8 mouse cellular contexts compared by ENCODE assay signal in genomic region chrX:101085920-101086319, GRCm38 (mm10). TPM values are rescaled to one million over a fixed set of nuclear protein-coding genes. Genes with fewer than 3 reads are reported as not detected.
DNase-seq lines count a peak whose midpoint lies in the region; ATAC-seq and TF ChIP-seq lines count a peak whose summit lies in the region.
"Had no signal": no experiment of that assay in that cellular context is flagged by ENCODE, and none has a peak within 500 bp of the region (broad histone marks: within the 10 kb centered on the region; RNA-seq: fewer than 3 reads in every experiment).

Gene Slc7a3 (minus strand): TSS chrX:101086020.

- no peak for TF ChIP-seq EP300 in lung, postnatal 0 days (IDR thresholded peaks at IDR 0.05)

- H3K9me3 ChIP-seq in lung, postnatal 0 days (ENCODE audit: low read length): no peaks in the 10 kb centered on the region
- no peaks in the 10 kb centered on the region for H3K9me3 ChIP-seq in forebrain, embryonic 11.5 days (ENCODE audit: control insufficient read depth, low read length)
- H3K9me3 ChIP-seq in limb, embryonic 12.5 days: no peaks in the 10 kb centered on the region
- no peaks in the 10 kb centered on the region for H3K9me3 ChIP-seq in stomach, embryonic 14.5 days (ENCODE audit: control insufficient read depth, low read depth, low read length)

- 29% methylated on average over 11 of the region's 11 CpGs for WGBS in lung, postnatal 0 days
- 45% methylated on average over 11 of the region's 11 CpGs for WGBS in forebrain, embryonic 11.5 days
- WGBS in limb, embryonic 12.5 days: 37% methylated on average over 11 of the region's 11 CpGs
- WGBS in stomach, embryonic 14.5 days: 37% methylated on average over 11 of the region's 11 CpGs

- DNase-seq in lung, postnatal 0 days (ENCODE audit: low spot score): no peak
- DNase-seq in lung, postnatal 25 days (ENCODE audit: low spot score): no peak
- no peak for DNase-seq in forebrain, embryonic 11.5 days (ENCODE audit: low spot score)
- DNase-seq in urinary bladder, postnatal 10 days (ENCODE audit: low spot score): no peak
- no peak for DNase-seq in frontal cortex, postnatal 25 days (ENCODE audit: low spot score in 2 of 2)
- DNase-seq: adrenal gland, adult 2 months had no signal

- H3K4me1 ChIP-seq in lung, postnatal 0 days (ENCODE audit: insufficient read depth, low read depth, low read length): no peaks in the 10 kb centered on the region
- H3K4me1 ChIP-seq in forebrain, embryonic 11.5 days (replicated peaks; ENCODE audit: control insufficient read depth, insufficient read depth, low read length): no peaks in the 10 kb centered on the region
- H3K4me1 ChIP-seq in limb, embryonic 12.5 days (replicated peaks): no peaks in the 10 kb centered on the region
- H3K4me1 ChIP-seq in stomach, embryonic 14.5 days (ENCODE audit: control insufficient read depth, insufficient read depth, low read length): no peaks in the 10 kb centered on the region

- H3K9ac ChIP-seq in lung, postnatal 0 days (replicated peaks; ENCODE audit: low read depth): no peak within 1 kb of the TSS
- H3K9ac ChIP-seq in forebrain, embryonic 11.5 days (ENCODE audit: low read length): 0 out of 2 replicates have a peak within 1 kb of the TSS, but pooled peaks have one; percentile 7
- H3K9ac ChIP-seq in limb, embryonic 12.5 days (replicated peaks): peak within 1 kb of the TSS; percentile 12; the same call in 1 of the 2 replicates
- H3K9ac ChIP-seq in stomach, embryonic 14.5 days (replicated peaks; ENCODE audit: low read depth, low read length): no peak within 1 kb of the TSS

- ATAC-seq in lung, postnatal 0 days: no peak
- no peak for ATAC-seq in forebrain, embryonic 11.5 days (replicated peaks; ENCODE audit: low FRiP score)
- ATAC-seq in limb, embryonic 12.5 days (ENCODE audit: insufficient number of reproducible peaks, insufficient read depth, low FRiP score, low TSS enrichment, low read depth): no peak
- no peak for ATAC-seq in stomach, embryonic 14.5 days (ENCODE audit: insufficient number of reproducible peaks, insufficient read depth, low FRiP score, low read depth)

- no peaks in the 10 kb centered on the region for H3K27me3 ChIP-seq in lung, postnatal 0 days (replicated peaks; ENCODE audit: insufficient read depth, low read length)
- H3K27me3 ChIP-seq in forebrain, embryonic 11.5 days (ENCODE audit: control insufficient read depth, insufficient read depth, low read length): no peaks in the 10 kb centered on the region
- peaks cover 44% of the 10 kb centered on the region for H3K27me3 ChIP-seq in limb, embryonic 12.5 days
- no peaks in the 10 kb centered on the region for H3K27me3 ChIP-seq in stomach, embryonic 14.5 days (ENCODE audit: control insufficient read depth, insufficient read depth, low read length)

- peak within 1 kb of the TSS; percentile 30; the same call in 1 of the 2 replicates for H3K4me2 ChIP-seq in lung, postnatal 0 days (replicated peaks; ENCODE audit: low read depth, low read length)
- H3K4me2 ChIP-seq in forebrain, embryonic 11.5 days (ENCODE audit: low read depth, low read length, severe bottlenecking): peak within 1 kb of the TSS; percentile 52
- peak within 1 kb of the TSS; percentile 58 for H3K4me2 ChIP-seq in limb, embryonic 12.5 days
- H3K4me2 ChIP-seq in stomach, embryonic 14.5 days (replicated peaks; ENCODE audit: low read depth, low read length): peak within 1 kb of the TSS; percentile 43

- no peaks in the 10 kb centered on the region for H3K36me3 ChIP-seq in lung, postnatal 0 days (ENCODE audit: insufficient read depth, low read length)
- H3K36me3 ChIP-seq in forebrain, embryonic 11.5 days (ENCODE audit: control insufficient read depth, insufficient read depth, low read length): no peaks in the 10 kb centered on the region
- H3K36me3 ChIP-seq in limb, embryonic 12.5 days: no peaks in the 10 kb centered on the region
- H3K36me3 ChIP-seq in stomach, embryonic 14.5 days (ENCODE audit: control insufficient read depth, insufficient read depth, low read length): no peaks in the 10 kb centered on the region

- H3K27ac ChIP-seq in lung, postnatal 0 days (ENCODE audit: low read length): no peak within 1 kb of the TSS
- H3K27ac ChIP-seq in forebrain, embryonic 11.5 days (ENCODE audit: low read depth, low read length): no peak within 1 kb of the TSS
- no peak within 1 kb of the TSS for H3K27ac ChIP-seq in limb, embryonic 12.5 days
- no peak within 1 kb of the TSS for H3K27ac ChIP-seq in stomach, embryonic 14.5 days (ENCODE audit: low read length)

- TF ChIP-seq CTCF in lung, postnatal 0 days (IDR thresholded peaks at IDR 0.05): no peak

- H3K4me3 ChIP-seq in lung, postnatal 0 days (ENCODE audit: low read depth, low read length): 0 out of 2 replicates have a peak within 1 kb of the TSS, but pooled peaks have one; percentile 10
- H3K4me3 ChIP-seq in forebrain, embryonic 11.5 days (ENCODE audit: low read depth, low read length): peak within 1 kb of the TSS; percentile 24
- peak within 1 kb of the TSS; percentile 33 for H3K4me3 ChIP-seq in limb, embryonic 12.5 days (replicated peaks)
- peak within 1 kb of the TSS; percentile 24; the same call in 1 of the 2 replicates for H3K4me3 ChIP-seq in stomach, embryonic 14.5 days (ENCODE audit: low read depth, low read length)

RNA-seq across cellular contexts. Expression of gene Slc7a3, which starts in this region (rescaled TPM):
- polyA plus RNA-seq in lung, postnatal 0 days (2015; fragmentation: Nextera tagmentation; extraction: Ambion mirVana): 0.19 and 0.29 TPM in 2 replicates
- 1.1 and 1.2 TPM in 2 replicates for polyA plus RNA-seq in forebrain, embryonic 11.5 days (2014; fragmentation: Nextera tagmentation; extraction: Ambion mirVana)
- polyA plus RNA-seq in limb, embryonic 12.5 days (2016; fragmentation: Nextera tagmentation; extraction: Ambion mirVana): 0.76 and 1.2 TPM in 2 replicates
- polyA plus RNA-seq in stomach, embryonic 14.5 days (2014; fragmentation: Nextera tagmentation; extraction: Ambion mirVana): 3.4 and 4.5 TPM in 2 replicates

Comparison
In these comparisons a context has a peak if more than half of its experiments do, and no peak if none do; other contexts are left out.
1. H3K9ac ChIP-seq: peak in forebrain, embryonic 11.5 days (single experiment) and limb, embryonic 12.5 days (single experiment); none in lung, postnatal 0 days (single experiment) and stomach, embryonic 14.5 days (single experiment).
2. Peak in every context shown above with its lines, with median percentiles within 50 percentile points of each other: H3K4me2 ChIP-seq and H3K4me3 ChIP-seq.